Mouse (Mus musculus): ENCODE data around the gene Smim14. TPM values are rescaled to one million over a fixed set of nuclear protein-coding genes. Genes with fewer than 3 reads are reported as not detected.

Gene Smim14
- polyA plus RNA-seq (2014; fragmentation: Nextera tagmentation; extraction: Ambion mirVana) = 228 and 230 TPM in 2 replicates

GRCm38 (mm10) chr5:65536751-65537419, at the start of gene Smim14, which contains the start of gene Ube2k:
TSS of gene Smim14 (minus strand) at chr5:65537184.
TSS of gene Ube2k (plus strand) at chr5:65537233.
- Histone ChIP-seq H3K9ac (replicated peaks; ENCODE audit: low read depth, low read length) (peak within 1 kb of the TSS; percentile 92), H3K4me3 (ENCODE audit: low read depth, low read length) (peak within 1 kb of the TSS; percentile 99), H3K9me3 (ENCODE audit: control insufficient read depth, low read length) (no peaks in the 10 kb centered on the region), H3K27ac (ENCODE audit: low read depth, low read length) (peak within 1 kb of the TSS; percentile 97), H3K36me3 (ENCODE audit: control insufficient read depth, insufficient read depth, low read length) (no peaks in the 10 kb centered on the region), H3K27me3 (ENCODE audit: control insufficient read depth, insufficient read depth, low read length) (no peaks in the 10 kb centered on the region; the same call in 1 of the 2 replicates), H3K4me2 (ENCODE audit: low read depth, low read length) (peak within 1 kb of the TSS; percentile 77), H3K4me1 (ENCODE audit: control insufficient read depth, insufficient read depth, low read length) (peaks cover 9% of the 10 kb centered on the region)
- ATAC-seq (ENCODE audit: low read depth) = peak; percentile 95
- WGBS = under 1% methylated on average over 55 of the region's 66 CpGs

DNA sequence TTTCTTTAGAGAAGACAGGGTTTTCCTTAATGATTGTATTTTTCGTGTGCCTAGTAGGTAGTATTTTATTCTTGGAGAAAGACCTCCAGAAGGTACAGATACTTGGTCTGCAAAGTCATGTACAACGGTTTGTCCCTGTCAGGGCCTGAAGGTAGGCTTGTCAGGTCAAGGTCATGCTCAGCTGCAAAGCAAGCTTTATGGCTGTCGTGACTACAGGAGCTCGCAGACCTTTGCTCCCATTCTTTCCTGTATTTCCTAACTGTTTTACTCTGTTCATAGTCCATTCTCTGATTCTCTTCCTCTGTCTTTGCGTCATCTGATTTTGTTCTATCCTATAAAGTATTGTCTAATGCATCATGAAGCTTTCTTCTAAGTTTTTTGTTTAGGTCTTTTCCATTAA, 49.3 kb upstream of the Smim14 start:
- no peaks in the 10 kb centered on the region for H3K36me3 ChIP-seq (ENCODE audit: control insufficient read depth, insufficient read depth, low read length)

GRCm38 (mm10) chr5:65578545-65578944, 41.6 kb upstream of the Smim14 start:
- WGBS = 93% methylated on average over 3 of the region's 3 CpGs
- no peaks in the 10 kb centered on the region for H3K9me3 ChIP-seq (ENCODE audit: control insufficient read depth, low read length)
- no peaks in the 10 kb centered on the region for H3K4me1 ChIP-seq (ENCODE audit: control insufficient read depth, insufficient read depth, low read length)
- no peak overlapping the region for H3K9ac ChIP-seq (replicated peaks; ENCODE audit: low read depth, low read length)
- no peaks in the 10 kb centered on the region for H3K27me3 ChIP-seq (ENCODE audit: control insufficient read depth, insufficient read depth, low read length)
- no peaks in the 10 kb centered on the region for H3K36me3 ChIP-seq (ENCODE audit: control insufficient read depth, insufficient read depth, low read length)
- H3K4me2 ChIP-seq (ENCODE audit: low read depth, low read length) = no peak overlapping the region
- ATAC-seq (ENCODE audit: low read depth) = no peak
- H3K27ac ChIP-seq (ENCODE audit: low read depth, low read length) = no peak overlapping the region
- H3K4me3 ChIP-seq (ENCODE audit: low read depth, low read length) = no peak overlapping the region

More for the DNA sequence above, 49.3 kb upstream of the Smim14 start:
- no peak overlapping the region for H3K4me3 ChIP-seq (ENCODE audit: low read depth, low read length)
- no peak overlapping the region for H3K9ac ChIP-seq (replicated peaks; ENCODE audit: low read depth, low read length)
- 94% methylated on average over 5 of the region's 5 CpGs for WGBS
- no peak overlapping the region for H3K4me2 ChIP-seq (ENCODE audit: low read depth, low read length)
- no peaks in the 10 kb centered on the region for H3K9me3 ChIP-seq (ENCODE audit: control insufficient read depth, low read length)
- H3K27ac ChIP-seq (ENCODE audit: low read depth, low read length) = no peak overlapping the region
- ATAC-seq (ENCODE audit: low read depth) = no peak
- H3K27me3 ChIP-seq (ENCODE audit: control insufficient read depth, insufficient read depth, low read length) = no peaks in the 10 kb centered on the region
- no peaks in the 10 kb centered on the region for H3K4me1 ChIP-seq (ENCODE audit: control insufficient read depth, insufficient read depth, low read length)

DNA sequence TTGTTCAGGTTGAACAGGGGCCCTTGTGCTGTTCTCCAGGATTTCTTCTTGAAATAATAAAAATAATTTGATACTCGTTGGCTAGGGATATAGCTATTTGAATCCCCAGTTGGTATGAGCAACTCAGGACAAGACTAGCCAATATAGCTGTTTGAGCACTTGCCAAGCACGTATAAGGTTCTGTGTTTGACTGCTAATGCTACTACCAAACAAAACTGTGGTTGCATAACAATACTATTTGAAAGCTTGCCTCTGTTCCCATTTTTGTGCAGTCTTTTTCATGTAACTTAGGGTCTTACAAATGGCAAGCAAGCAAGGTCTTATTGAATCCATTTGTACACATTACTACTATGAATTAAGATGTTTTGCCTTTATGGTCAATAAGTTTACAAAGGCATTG, 38.9 kb upstream of the Smim14 start:
- 84% methylated on average over 2 of the region's 2 CpGs for WGBS
- Histone ChIP-seq H3K27ac (ENCODE audit: low read depth, low read length) (no peak overlapping the region), H3K9ac (replicated peaks; ENCODE audit: low read depth, low read length) (no peak overlapping the region), H3K27me3 (ENCODE audit: control insufficient read depth, insufficient read depth, low read length) (no peaks in the 10 kb centered on the region), H3K36me3 (ENCODE audit: control insufficient read depth, insufficient read depth, low read length) (no peaks in the 10 kb centered on the region), H3K4me1 (ENCODE audit: control insufficient read depth, insufficient read depth, low read length) (no peaks in the 10 kb centered on the region), H3K4me2 (ENCODE audit: low read depth, low read length) (no peak overlapping the region), H3K4me3 (ENCODE audit: low read depth, low read length) (no peak overlapping the region), H3K9me3 (ENCODE audit: control insufficient read depth, low read length) (no peaks in the 10 kb centered on the region)
- no peak for ATAC-seq (ENCODE audit: low read depth)

- no peak overlapping the region for H3K4me2 ChIP-seq (ENCODE audit: low read depth, low read length)
- no peaks in the 10 kb centered on the region for H3K27me3 ChIP-seq (ENCODE audit: control insufficient read depth, insufficient read depth, low read length)
- H3K4me1 ChIP-seq (ENCODE audit: control insufficient read depth, insufficient read depth, low read length) = no peaks in the 10 kb centered on the region
- H3K27ac ChIP-seq (ENCODE audit: low read depth, low read length) = no peak overlapping the region
- no peaks in the 10 kb centered on the region for H3K9me3 ChIP-seq (ENCODE audit: control insufficient read depth, low read length)
- no peak overlapping the region for H3K9ac ChIP-seq (replicated peaks; ENCODE audit: low read depth, low read length)
- ATAC-seq (ENCODE audit: low read depth) = no peak
- H3K4me3 ChIP-seq (ENCODE audit: low read depth, low read length) = no peak overlapping the region
- H3K36me3 ChIP-seq (ENCODE audit: control insufficient read depth, insufficient read depth, low read length) = no peaks in the 10 kb centered on the region
- WGBS = 94% methylated on average over 2 of the region's 2 CpGs
Measured at GRCm38 (mm10) chr5:65574876-65575275, 37.9 kb upstream of the Smim14 start.

DNA sequence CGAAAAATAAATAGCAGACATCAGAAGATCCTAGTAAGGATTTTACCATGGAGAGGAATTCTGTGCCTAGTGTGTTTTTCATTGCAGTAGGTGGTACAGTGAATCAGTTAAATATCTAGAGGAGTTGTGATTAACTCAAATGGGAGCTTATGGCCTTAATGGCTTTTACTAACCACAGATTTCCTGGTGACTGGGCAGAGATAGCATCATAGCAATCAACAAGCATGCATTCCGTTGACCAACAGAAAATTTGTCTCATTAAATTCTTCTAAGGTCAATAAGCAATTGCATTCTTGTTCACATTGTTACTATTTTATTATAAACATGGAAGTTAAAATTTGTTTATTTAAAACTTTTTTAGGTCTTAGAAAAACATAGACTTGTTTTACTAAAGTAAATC, 28.5 kb upstream of the Smim14 start:
- Histone ChIP-seq H3K4me1 (ENCODE audit: control insufficient read depth, insufficient read depth, low read length) (peaks cover 7% of the 10 kb centered on the region; the same call in 1 of the 2 replicates), H3K27ac (ENCODE audit: low read depth, low read length) (no peak overlapping the region), H3K9ac (replicated peaks; ENCODE audit: low read depth, low read length) (no peak overlapping the region), H3K36me3 (ENCODE audit: control insufficient read depth, insufficient read depth, low read length) (no peaks in the 10 kb centered on the region; the same call in 1 of the 2 replicates), H3K4me2 (ENCODE audit: low read depth, low read length) (no peak overlapping the region), H3K9me3 (ENCODE audit: control insufficient read depth, low read length) (no peaks in the 10 kb centered on the region), H3K4me3 (ENCODE audit: low read depth, low read length) (no peak overlapping the region), H3K27me3 (ENCODE audit: control insufficient read depth, insufficient read depth, low read length) (no peaks in the 10 kb centered on the region)
- ATAC-seq (ENCODE audit: low read depth) = no peak
- 87% methylated on average over 2 of the region's 2 CpGs for WGBS

DNA sequence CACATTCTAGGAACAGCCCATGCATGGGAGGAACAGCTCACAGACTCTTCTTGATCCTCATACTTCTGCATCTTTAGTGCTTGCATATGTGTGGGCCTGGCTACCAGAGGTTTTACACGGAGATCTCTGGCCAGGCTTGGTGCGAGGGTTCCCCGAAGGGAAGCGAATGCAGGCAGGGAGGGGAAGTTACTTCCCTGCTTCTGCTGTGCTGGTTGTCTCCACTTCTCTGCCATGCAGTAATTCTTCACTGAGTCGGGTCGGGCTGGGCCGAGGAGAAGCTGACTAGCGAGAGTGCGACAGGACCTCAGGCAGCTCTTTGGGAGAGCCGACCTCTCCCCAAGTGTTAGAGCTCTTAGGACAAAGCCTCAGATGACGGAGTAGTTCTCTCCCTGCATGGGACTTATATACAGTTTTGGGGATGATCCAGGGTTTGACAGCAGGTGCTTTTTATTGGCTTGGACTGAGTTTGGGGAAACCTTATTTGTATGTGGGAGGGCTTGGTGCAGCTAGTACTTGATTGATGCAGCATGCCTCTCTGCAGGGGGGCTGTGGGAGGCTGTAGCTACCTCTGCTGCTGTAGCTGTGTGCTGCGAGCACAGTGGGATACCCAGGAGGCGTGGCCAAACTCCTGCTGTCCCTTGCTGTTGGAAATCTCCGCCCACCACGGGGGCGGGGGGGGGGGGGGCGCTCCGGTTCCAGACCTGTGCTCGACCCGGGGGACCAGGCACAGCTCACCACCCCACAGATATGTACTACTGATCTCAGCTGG, 24.3 kb upstream of the Smim14 start:
- H3K9me3 ChIP-seq (ENCODE audit: control insufficient read depth, low read length) = no peaks in the 10 kb centered on the region
- ATAC-seq (ENCODE audit: low read depth) = peak; percentile 60; the same call in 1 of the 2 replicates
- H3K27me3 ChIP-seq (ENCODE audit: control insufficient read depth, insufficient read depth, low read length) = no peaks in the 10 kb centered on the region
- peaks cover 7% of the 10 kb centered on the region; the same call in 1 of the 2 replicates for H3K4me1 ChIP-seq (ENCODE audit: control insufficient read depth, insufficient read depth, low read length)
- H3K9ac ChIP-seq (replicated peaks; ENCODE audit: low read depth, low read length) = no peak overlapping the region
- 17% methylated on average over 18 of the region's 20 CpGs for WGBS
- no peaks in the 10 kb centered on the region for H3K36me3 ChIP-seq (ENCODE audit: control insufficient read depth, insufficient read depth, low read length)
- no peak overlapping the region for H3K4me3 ChIP-seq (ENCODE audit: low read depth, low read length)
- H3K27ac ChIP-seq (ENCODE audit: low read depth, low read length) = no peak overlapping the region
- H3K4me2 ChIP-seq (ENCODE audit: low read depth, low read length) = no peak overlapping the region

- no peak for ATAC-seq (ENCODE audit: low read depth)
- H3K4me2 ChIP-seq (ENCODE audit: low read depth, low read length) = no peak overlapping the region
- no peak overlapping the region for H3K9ac ChIP-seq (replicated peaks; ENCODE audit: low read depth, low read length)
- no peaks in the 10 kb centered on the region for H3K9me3 ChIP-seq (ENCODE audit: control insufficient read depth, low read length)
- no peaks in the 10 kb centered on the region for H3K27me3 ChIP-seq (ENCODE audit: control insufficient read depth, insufficient read depth, low read length)
- H3K4me3 ChIP-seq (ENCODE audit: low read depth, low read length) = no peak overlapping the region
- H3K4me1 ChIP-seq (ENCODE audit: control insufficient read depth, insufficient read depth, low read length) = peaks cover 7% of the 10 kb centered on the region; the same call in 1 of the 2 replicates
- no peaks in the 10 kb centered on the region for H3K36me3 ChIP-seq (ENCODE audit: control insufficient read depth, insufficient read depth, low read length)
- H3K27ac ChIP-seq (ENCODE audit: low read depth, low read length) = no peak overlapping the region
Measured at GRCm38 (mm10) chr5:65557109-65557508, 20.1 kb upstream of the Smim14 start.

GRCm38 (mm10) chr5:65549677-65550076, 12.7 kb upstream of the Smim14 start:
- Histone ChIP-seq H3K4me1 (ENCODE audit: control insufficient read depth, insufficient read depth, low read length) (no peaks in the 10 kb centered on the region), H3K27ac (ENCODE audit: low read depth, low read length) (no peak overlapping the region), H3K36me3 (ENCODE audit: control insufficient read depth, insufficient read depth, low read length) (no peaks in the 10 kb centered on the region), H3K4me2 (ENCODE audit: low read depth, low read length) (no peak overlapping the region), H3K4me3 (ENCODE audit: low read depth, low read length) (no peak overlapping the region), H3K9me3 (ENCODE audit: control insufficient read depth, low read length) (no peaks in the 10 kb centered on the region), H3K27me3 (ENCODE audit: control insufficient read depth, insufficient read depth, low read length) (no peaks in the 10 kb centered on the region), H3K9ac (replicated peaks; ENCODE audit: low read depth, low read length) (no peak overlapping the region)
- no peak for ATAC-seq (ENCODE audit: low read depth)
- WGBS = 96% methylated on average over 1 of the region's 1 CpGs

All from neural tube, embryonic 14.5 days (tissue).